Mouse (Mus musculus) hindbrain, embryonic 12.5 days (tissue): ENCODE results near the gene Sftpa1. TPM values are rescaled to one million over a fixed set of nuclear protein-coding genes. Genes with fewer than 3 reads are reported as not detected.

ENCODE experiments used
- ATAC-seq: fragments of 200-750 bp; cut with Nextera tagmentation; 2 replicates; pipeline ENCODE4 v1.8.0; 2017; ENCODE audit warnings: moderate TSS enrichment; ENCODE audit not compliant: low FRiP score
- H3K27ac ChIP-seq: fragments of 300-500 bp; sonication (generic); 2 replicates; pipeline ENCODE4 v1.5.1; 2016; ENCODE audit warnings: mild to moderate bottlenecking
- H3K27me3 ChIP-seq: fragments of 300-500 bp; sonication (generic); 2 replicates; pipeline ENCODE4 v1.6.1; 2016; ENCODE audit warnings: mild to moderate bottlenecking
- H3K36me3 ChIP-seq: fragments of 300-500 bp; sonication (generic); 2 replicates; pipeline ENCODE4 v1.6.1; 2016; ENCODE audit warnings: mild to moderate bottlenecking
- H3K4me1 ChIP-seq: fragments of 300-500 bp; sonication (generic); 2 replicates; pipeline ENCODE4 v1.6.1; 2016
- H3K4me2 ChIP-seq: fragments of 300-500 bp; sonication (generic); replicated peaks from 2 replicates; pipeline ENCODE4 v1.6.1; 2016; ENCODE audit warnings: mild to moderate bottlenecking
- H3K4me3 ChIP-seq: fragments of 300-500 bp; sonication (generic); 2 replicates; pipeline ENCODE4 v1.5.1; 2016; ENCODE audit warnings: mild to moderate bottlenecking
- H3K9ac ChIP-seq: fragments of 300-500 bp; sonication (generic); 2 replicates; pipeline ENCODE4 v1.6.1; 2016; ENCODE audit warnings: mild to moderate bottlenecking, moderate library complexity
- H3K9me3 ChIP-seq: fragments of 300-500 bp; sonication (generic); replicated peaks from 2 replicates; pipeline ENCODE4 v1.6.1; 2016; ENCODE audit warnings: mild to moderate bottlenecking
- WGBS: fragments of 180-500 bp; shearing (Covaris S2); methylation state at CpG from one replicate; pipeline ENCODE4 v1.1.7; 2016; 5-methylcytosine and 5-hydroxymethylcytosine counted together
- polyA plus RNA-seq: library from polyadenylated mRNA; unstranded; fragments of >200 nt; fragmentation: Nextera tagmentation; extraction: Ambion mirVana; gene quantifications from 2 replicates; pipeline ENCODE4 v1.2.1, GENCODE M21; 2016

The Sftpa1 gene
- polyA plus RNA-seq, 1 experiment from 2014 or later, result not detected

DNA sequence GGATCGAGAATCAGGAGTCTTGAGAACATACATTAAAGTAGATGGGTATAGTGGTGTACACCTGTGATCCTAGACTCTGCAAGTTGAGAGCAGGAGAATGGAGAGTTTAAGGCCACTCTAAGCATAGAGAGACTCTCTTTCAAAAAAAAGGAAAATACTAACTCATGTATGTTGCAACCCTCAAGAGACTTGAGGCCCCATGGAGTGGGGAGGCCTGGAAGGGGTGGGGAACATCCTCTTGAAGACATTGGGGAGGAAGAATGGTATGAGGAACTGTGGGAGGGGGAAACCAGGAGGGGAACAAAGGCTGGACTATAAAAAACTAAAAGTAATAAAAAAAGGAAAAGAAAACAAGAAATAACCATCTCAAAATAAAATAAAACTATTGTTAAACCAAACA, 37.0 kb downstream of the Sftpa1 start:
- Histone ChIP-seq H3K4me3 (no peak overlapping the region), H3K4me2 (no peak overlapping the region), H3K36me3 (no peaks in the 10 kb centered on the region), H3K9me3 (no peaks in the 10 kb centered on the region), H3K27me3 (no peaks in the 10 kb centered on the region), H3K4me1 (no peaks in the 10 kb centered on the region), H3K27ac (no peak overlapping the region), H3K9ac (no peak overlapping the region)
- no peak for ATAC-seq
- WGBS, result 97% methylated on average over 1 of the region's 1 CpGs

DNA sequence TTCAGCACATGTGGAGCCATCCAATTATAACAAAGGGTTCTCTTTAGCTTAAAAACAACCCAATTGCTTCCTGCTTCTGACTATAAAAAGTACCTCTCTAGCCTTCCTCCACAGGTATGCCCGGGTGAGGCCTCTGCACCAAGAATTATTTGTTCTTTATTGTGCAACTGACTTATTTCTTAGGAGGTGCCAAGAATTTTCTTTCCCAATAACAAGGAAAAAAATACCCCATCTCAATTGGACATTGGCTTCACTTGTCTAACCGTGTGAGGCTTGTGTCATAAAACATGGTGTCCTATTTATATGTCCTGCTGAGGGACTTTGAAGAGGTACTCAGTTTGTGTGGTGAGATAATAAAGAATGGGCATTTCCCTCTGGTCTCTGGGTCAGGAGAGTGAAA, 38.9 kb downstream of the Sftpa1 start:
- Histone ChIP-seq H3K27ac (no peak overlapping the region), H3K9me3 (no peaks in the 10 kb centered on the region), H3K9ac (no peak overlapping the region), H3K27me3 (no peaks in the 10 kb centered on the region), H3K4me2 (no peak overlapping the region), H3K4me3 (no peak overlapping the region), H3K4me1 (no peaks in the 10 kb centered on the region), H3K36me3 (no peaks in the 10 kb centered on the region)
- 91% methylated on average over 2 of the region's 2 CpGs for WGBS
- ATAC-seq, result no peak

DNA sequence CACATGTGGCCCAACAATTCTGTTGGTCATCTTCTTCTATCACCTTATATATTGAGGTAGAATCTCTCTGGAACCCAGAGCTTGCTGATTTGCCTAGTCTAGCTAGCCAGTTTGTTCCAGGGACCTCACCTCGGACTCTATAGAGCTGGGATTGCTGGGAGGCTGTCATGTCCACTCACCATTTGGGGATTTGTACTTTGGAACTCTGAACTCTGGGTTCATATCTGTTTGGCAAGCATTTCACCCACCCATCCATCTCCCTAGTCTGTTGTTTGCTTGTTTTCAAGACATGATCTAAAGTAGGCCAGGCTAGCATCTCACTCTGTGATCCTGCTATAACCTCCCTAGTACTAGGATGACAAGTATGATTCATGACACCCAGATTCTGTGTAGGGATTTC, 43.2 kb downstream of the Sftpa1 start:
- Histone ChIP-seq H3K4me3 (no peak overlapping the region), H3K9ac (no peak overlapping the region), H3K4me2 (no peak overlapping the region), H3K27ac (no peak overlapping the region), H3K27me3 (no peaks in the 10 kb centered on the region), H3K4me1 (no peaks in the 10 kb centered on the region), H3K9me3 (no peaks in the 10 kb centered on the region), H3K36me3 (no peaks in the 10 kb centered on the region)
- 69% methylated on average over 1 of the region's 1 CpGs for WGBS
- ATAC-seq, result no peak

DNA sequence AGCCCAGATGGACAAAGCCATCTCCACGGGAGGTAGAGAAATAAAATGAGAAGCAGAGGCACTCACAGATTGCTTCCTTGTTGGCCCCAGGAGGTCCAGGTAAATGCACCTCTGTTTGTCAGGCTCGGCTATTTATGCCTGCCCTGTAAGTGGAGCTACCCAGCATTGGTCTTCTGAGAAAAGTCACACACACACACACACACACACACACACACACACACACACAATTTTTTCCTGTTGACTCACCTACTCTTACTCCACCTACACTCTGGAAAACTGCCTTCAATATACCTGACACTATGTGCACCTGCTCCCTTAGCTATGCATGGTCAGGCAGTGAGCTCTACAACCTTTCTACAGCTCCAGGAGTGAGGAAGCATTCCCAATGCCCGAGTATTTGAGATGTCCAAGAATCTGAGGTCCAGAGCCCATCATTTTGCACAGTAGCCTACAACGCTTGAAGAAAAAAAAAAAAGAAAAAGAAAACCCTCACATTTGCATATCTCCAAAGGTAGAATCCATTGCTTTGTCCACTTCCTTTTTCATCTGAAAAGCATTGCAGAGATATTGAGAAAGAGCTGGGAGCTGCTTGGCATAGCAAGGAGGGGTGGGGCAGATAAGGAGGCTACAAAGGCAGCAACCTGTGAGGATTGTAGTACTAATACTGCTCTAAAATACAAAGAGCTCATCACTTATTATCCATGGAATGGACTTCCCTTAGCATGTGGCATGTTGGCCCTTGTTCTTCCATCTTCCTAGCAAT, 53.7 kb downstream of the Sftpa1 start, which contains the start of gene Sftpd:
Gene Sftpd, minus strand, starts transcription at position 91 of the 763 bp plus-strand sequence.
- H3K9ac ChIP-seq, result no peak within 1 kb of the TSS
- 86% methylated on average over 4 of the region's 4 CpGs for WGBS
- H3K36me3 ChIP-seq, result no peaks in the 10 kb centered on the region
- H3K27ac ChIP-seq, result no peak within 1 kb of the TSS
- H3K4me2 ChIP-seq, result no peak within 1 kb of the TSS
- no peaks in the 10 kb centered on the region for H3K9me3 ChIP-seq
- H3K4me3 ChIP-seq, result no peak within 1 kb of the TSS
- H3K4me1 ChIP-seq, result no peaks in the 10 kb centered on the region
- ATAC-seq, result no peak
- H3K27me3 ChIP-seq, result no peaks in the 10 kb centered on the region

Other genes starting within 250 kb of the Sftpa1 start
- 0.83 and 1.4 TPM in 2 replicates for gene Sh2d4b, start 238.5 kb upstream of the Sftpa1 start, polyA plus RNA-seq
- 84.3 and 95.0 TPM in 2 replicates for gene Tspan14, start 165.0 kb upstream of the Sftpa1 start, polyA plus RNA-seq
- 62.5 and 65.1 TPM in 2 replicates for gene Fam213a, start 118.0 kb upstream of the Sftpa1 start, polyA plus RNA-seq
- 0.50 and 0.90 TPM in 2 replicates for gene Dydc2, start 62.6 kb upstream of the Sftpa1 start, polyA plus RNA-seq
- gene Dydc1, start 58.9 kb upstream of the Sftpa1 start, polyA plus RNA-seq, result 0.22 TPM in 1 of 2 replicates, not detected in the other
- not detected in 2 replicates for gene Mat1a, start 26.7 kb upstream of the Sftpa1 start, polyA plus RNA-seq
- gene Mbl1, start 19.7 kb downstream of the Sftpa1 start, polyA plus RNA-seq, result not detected in 2 replicates
- gene Sftpd, start 53.4 kb downstream of the Sftpa1 start, polyA plus RNA-seq, result not detected in 2 replicates
- 0.21 TPM in 1 of 2 replicates, not detected in the other for gene Gm2832, start 147.0 kb downstream of the Sftpa1 start, polyA plus RNA-seq
- gene Gm5798, start 216.8 kb downstream of the Sftpa1 start, polyA plus RNA-seq, result not detected in 2 replicates